Mouse (Mus musculus): Measurements from ENCODE around the gene Lce6a.
A peak's percentile ranks its signal among the peaks of the same experiment; 100 is the strongest.

The Lce6a gene

GRCm38 (mm10) chr3:92621560-92621959, at the start of gene Lce6a:
Gene Lce6a (minus strand): TSS chr3:92621660.
- no peak for DNase-seq (ENCODE audit: low read depth, low spot score)

- no peak for DNase-seq (ENCODE audit: low read depth, low spot score)
Observed at GRCm38 (mm10) chr3:92670215-92670614, 48.8 kb upstream of the Lce6a start, which contains the start of gene Lce1a2. Gene Lce1a2 (minus strand): TSS chr3:92670315.

GRCm38 (mm10) chr3:92656826-92657225, 35.4 kb upstream of the Lce6a start, which contains the start of gene Lce1b:
Gene Lce1b (minus strand): TSS chr3:92656926.
- DNase-seq (ENCODE audit: low read depth, low spot score), result no peak

- no peak for DNase-seq (ENCODE audit: low read depth, low spot score)
Observed at GRCm38 (mm10) chr3:92648207-92648606, 26.7 kb upstream of the Lce6a start, which contains the start of gene Lce1a1. Gene Lce1a1 (minus strand): TSS chr3:92648307.

- DNase-seq (ENCODE audit: low read depth, low spot score), result no peak
Observed at GRCm38 (mm10) chr3:92639854-92640253, 18.4 kb upstream of the Lce6a start.

- no peak for DNase-seq (ENCODE audit: low read depth, low spot score)
Observed at GRCm38 (mm10) chr3:92638653-92638991, 17.2 kb upstream of the Lce6a start.

- DNase-seq (ENCODE audit: low read depth, low spot score), result no peak
Observed at GRCm38 (mm10) chr3:92637745-92638652, 16.5 kb upstream of the Lce6a start.

- DNase-seq (ENCODE audit: low read depth, low spot score), result no peak
Observed at GRCm38 (mm10) chr3:92609804-92610203, 11.7 kb downstream of the Lce6a start.

- no peak for DNase-seq (ENCODE audit: low read depth, low spot score)
Observed at GRCm38 (mm10) chr3:92607392-92607791, 14.1 kb downstream of the Lce6a start, which contains the start of gene 2210017I01Rik. Gene 2210017I01Rik (minus strand): TSS chr3:92607492.

- peak; percentile 11 for DNase-seq (ENCODE audit: low read depth, low spot score)
Observed at GRCm38 (mm10) chr3:92602169-92602568, 19.3 kb downstream of the Lce6a start.

GRCm38 (mm10) chr3:92600456-92600855, 21.0 kb downstream of the Lce6a start:
- no peak for DNase-seq (ENCODE audit: low read depth, low spot score)

- DNase-seq (ENCODE audit: low read depth, low spot score), result no peak
Observed at GRCm38 (mm10) chr3:92599973-92600372, 21.5 kb downstream of the Lce6a start.

GRCm38 (mm10) chr3:92598429-92598828, 23.0 kb downstream of the Lce6a start:
- DNase-seq (ENCODE audit: low read depth, low spot score), result no peak

- no peak for DNase-seq (ENCODE audit: low read depth, low spot score)
Observed at GRCm38 (mm10) chr3:92588858-92589257, 32.6 kb downstream of the Lce6a start, which contains the start of gene Smcp. Gene Smcp (minus strand): TSS chr3:92588997.

- no peak for DNase-seq (ENCODE audit: low read depth, low spot score)
Observed at GRCm38 (mm10) chr3:92587190-92587589, 34.3 kb downstream of the Lce6a start.

- no peak for DNase-seq (ENCODE audit: low read depth, low spot score)
Observed at GRCm38 (mm10) chr3:92585055-92585454, 36.4 kb downstream of the Lce6a start.

- peak; percentile 7 for DNase-seq (ENCODE audit: low read depth, low spot score)
Observed at GRCm38 (mm10) chr3:92583164-92583826, 38.2 kb downstream of the Lce6a start.

- DNase-seq (ENCODE audit: low read depth, low spot score), result no peak
Observed at GRCm38 (mm10) chr3:92579508-92579907, 42.0 kb downstream of the Lce6a start.

- DNase-seq (ENCODE audit: low read depth, low spot score), result no peak
Observed at GRCm38 (mm10) chr3:92578652-92579413, 42.6 kb downstream of the Lce6a start.

- no peak for DNase-seq (ENCODE audit: low read depth, low spot score)
Observed at GRCm38 (mm10) chr3:92573449-92574041, 47.9 kb downstream of the Lce6a start, which contains the start of gene Ivl. Gene Ivl (minus strand): TSS chr3:92573735.

- DNase-seq (ENCODE audit: low read depth, low spot score), result no peak
Observed at GRCm38 (mm10) chr3:92572514-92573155, 48.8 kb downstream of the Lce6a start.

Data from brain, adult 2 months (tissue).